Mouse (Mus musculus) heart, adult 18-20 months (tissue): ENCODE results near the gene Cep250. TPM values are rescaled to one million over a fixed set of nuclear protein-coding genes. Genes with fewer than 3 reads are reported as not detected.
"Not testable (repeated sequence)": the region's sequence is repeated elsewhere in the genome, so short reads cannot be mapped to it uniquely, and the experiment has no call there.

Experiments
- DNase-seq, 2 experiments: peaks; one replicate each; pipeline ENCODE4 v3.0.0; 2021 to 2022; ENCODE audit warnings: mixed read lengths in 1 of 2
- long read RNA-seq, 2 experiments: library from polyadenylated mRNA; stranded (forward); transcript quantifications; one replicate each; pipeline ENCODE4 v2.0.0; 2021
- total RNA-seq, 2 experiments: library from RNA; stranded (reverse); gene quantifications; 2 replicates each; pipeline ENCODE4 v1.2.3; 2021

Cep250 gene
- total RNA-seq = 1 to 10 TPM; 4.5 to 4.8 TPM
- long read RNA-seq, experiment 1, partial matches to known transcripts = 3 of 4 reads
- long read RNA-seq, experiment 1, other reads (novel, unspliced or antisense) = 1 of 4 reads
- long read RNA-seq, experiment 2, partial matches to known transcripts = 1 of 2 reads
- long read RNA-seq, experiment 2, other reads (novel, unspliced or antisense) = 1 of 2 reads

DNA sequence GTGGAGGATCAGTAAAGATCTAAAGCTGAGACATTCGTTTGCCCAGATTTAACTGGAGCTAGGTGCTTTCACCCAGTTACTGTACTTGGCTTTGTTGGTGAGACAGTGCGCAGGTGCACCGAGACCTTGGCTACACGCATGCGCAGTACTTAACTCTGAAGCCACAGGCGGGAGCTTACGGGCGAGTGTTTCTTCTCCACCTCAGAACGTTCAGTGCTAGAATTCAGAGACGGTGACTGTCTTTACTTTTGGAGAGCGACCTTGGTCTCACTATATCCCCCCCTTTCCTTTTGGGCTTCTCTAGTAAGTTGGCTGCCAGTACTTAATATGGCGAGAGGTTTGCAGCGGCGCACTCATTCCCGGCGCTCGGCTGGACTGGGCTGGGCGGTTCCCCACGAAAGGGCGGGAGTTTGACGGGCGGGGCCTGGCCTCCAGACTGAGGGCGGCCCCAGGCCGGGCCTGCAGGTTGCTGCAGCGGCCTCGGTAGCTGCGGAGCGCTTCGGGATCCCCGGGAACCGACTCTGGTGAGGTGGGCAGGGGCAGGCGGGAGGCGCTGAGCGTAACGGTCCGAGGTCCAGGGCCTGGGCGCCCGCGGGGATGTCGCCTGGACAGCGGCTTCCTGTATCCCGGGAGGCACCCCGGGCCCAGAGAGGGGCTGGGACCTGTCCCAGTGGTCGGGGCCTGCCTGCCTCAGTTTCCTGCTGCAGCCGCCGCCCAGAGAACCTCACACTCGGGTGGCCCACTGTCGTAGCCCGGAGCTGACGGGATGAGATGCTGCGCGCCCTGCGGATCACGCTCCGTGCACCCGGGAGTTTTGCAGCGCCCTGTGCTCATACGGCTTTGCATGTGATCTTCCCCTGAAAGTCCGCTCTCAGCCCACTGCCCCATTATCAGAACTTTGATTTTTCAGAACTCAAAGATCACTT is at the start of gene Cep250:
Gene Cep250 (plus strand): TSS at position 325 of the 926 bp plus-strand sequence.
- peak; percentile 93 to 95 for DNase-seq

DNA sequence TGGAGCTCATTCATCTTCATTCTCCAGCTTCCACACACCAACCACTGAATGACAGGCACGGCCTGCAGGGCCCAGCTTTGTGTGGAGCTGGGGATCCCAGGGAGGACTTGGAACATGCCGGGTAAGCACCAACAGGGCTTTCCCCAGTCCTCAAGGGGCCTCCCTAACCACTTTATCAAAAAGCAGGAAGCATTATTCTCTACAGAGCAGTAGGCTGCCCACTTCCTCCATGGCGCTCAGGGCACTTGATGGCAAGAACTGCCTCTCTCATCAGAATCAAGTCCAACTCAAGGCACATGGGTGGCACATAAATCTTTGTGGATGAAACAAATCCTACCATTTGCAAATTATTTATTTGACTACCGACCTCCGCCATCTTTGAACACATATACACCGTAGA is 41.6 kb upstream of the Cep250 start:
- no peak for DNase-seq

GRCm38 (mm10) chr2:155923143-155923542 is 33.1 kb upstream of the Cep250 start:
- DNase-seq = no peak

GRCm38 (mm10) chr2:155925213-155925612 is 31.0 kb upstream of the Cep250 start:
- DNase-seq = not testable (repeated sequence)

GRCm38 (mm10) chr2:155928711-155929345 is 27.4 kb upstream of the Cep250 start:
- DNase-seq = no peak

DNA sequence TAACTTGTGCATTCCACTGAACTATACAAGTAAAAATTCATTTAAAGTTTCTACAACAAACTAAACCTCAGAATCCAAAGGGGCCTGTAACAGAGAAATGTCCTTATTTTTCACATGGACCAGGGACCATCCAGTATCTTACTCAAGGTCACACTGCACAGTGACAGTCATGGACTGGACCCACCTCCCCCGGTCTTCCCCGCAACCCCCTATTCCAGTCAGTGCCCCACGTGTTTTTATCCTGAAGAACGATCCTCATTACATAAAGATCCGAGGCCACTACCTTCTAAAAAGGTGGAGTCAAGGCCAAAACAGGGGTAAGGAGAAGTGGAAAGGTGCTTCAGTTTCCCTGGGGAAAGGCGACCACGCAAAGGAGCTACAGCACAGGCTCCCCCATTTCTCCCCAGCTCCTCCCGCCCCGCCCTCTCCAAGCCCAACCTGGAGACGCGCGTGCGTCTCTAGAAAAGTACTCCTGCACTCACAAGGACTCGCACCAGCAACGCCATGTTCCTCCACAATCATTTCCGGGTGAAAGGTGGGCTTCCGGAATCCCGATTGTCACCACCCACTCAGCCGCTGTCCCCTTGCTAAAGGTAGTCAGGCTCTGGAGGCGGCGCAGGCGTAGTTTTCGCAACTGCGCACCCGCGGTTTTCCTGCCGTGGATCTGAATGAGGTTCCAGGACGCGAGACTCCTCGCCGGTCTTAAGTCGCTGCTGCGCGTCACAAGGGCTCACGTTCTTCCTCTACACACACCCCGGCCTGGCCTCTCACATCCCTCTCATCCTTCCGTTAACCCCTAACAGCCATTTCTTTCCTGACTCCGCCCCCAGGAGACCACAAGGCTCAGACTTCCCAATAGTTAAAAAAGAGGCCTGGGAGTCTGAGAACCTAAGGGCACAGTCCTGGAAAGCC is 26.5 kb upstream of the Cep250 start, which contains the start of gene Uqcc1:
Gene Uqcc1 (minus strand): TSS at position 780 of the 912 bp plus-strand sequence.
- DNase-seq = peak; percentile 96

- DNase-seq = no peak
Observed at GRCm38 (mm10) chr2:155939897-155940529, 16.2 kb upstream of the Cep250 start.

DNA sequence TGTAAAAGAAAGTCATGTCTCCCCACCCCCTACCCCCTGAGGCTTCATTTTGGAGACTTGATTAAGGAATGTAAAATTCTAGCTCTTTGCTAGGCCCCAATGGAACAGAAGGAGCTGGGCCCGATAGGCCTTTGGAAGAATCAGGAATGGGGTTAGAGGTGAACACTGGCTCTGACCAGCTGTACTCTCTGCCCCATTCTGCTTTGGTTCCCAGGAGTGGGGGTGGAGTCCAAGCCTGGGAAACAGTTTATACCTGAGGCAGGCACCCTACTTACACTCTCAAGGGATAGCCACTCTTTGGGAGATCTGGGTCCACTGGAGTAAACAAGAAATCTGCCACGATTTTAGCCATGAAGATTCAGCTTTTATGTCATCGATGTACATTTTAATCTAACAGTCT is 15.6 kb upstream of the Cep250 start, which contains the start of gene Gm15557:
Gene Gm15557 (plus strand): TSS at position 48 of the 400 bp plus-strand sequence.
- no peak for DNase-seq

DNA sequence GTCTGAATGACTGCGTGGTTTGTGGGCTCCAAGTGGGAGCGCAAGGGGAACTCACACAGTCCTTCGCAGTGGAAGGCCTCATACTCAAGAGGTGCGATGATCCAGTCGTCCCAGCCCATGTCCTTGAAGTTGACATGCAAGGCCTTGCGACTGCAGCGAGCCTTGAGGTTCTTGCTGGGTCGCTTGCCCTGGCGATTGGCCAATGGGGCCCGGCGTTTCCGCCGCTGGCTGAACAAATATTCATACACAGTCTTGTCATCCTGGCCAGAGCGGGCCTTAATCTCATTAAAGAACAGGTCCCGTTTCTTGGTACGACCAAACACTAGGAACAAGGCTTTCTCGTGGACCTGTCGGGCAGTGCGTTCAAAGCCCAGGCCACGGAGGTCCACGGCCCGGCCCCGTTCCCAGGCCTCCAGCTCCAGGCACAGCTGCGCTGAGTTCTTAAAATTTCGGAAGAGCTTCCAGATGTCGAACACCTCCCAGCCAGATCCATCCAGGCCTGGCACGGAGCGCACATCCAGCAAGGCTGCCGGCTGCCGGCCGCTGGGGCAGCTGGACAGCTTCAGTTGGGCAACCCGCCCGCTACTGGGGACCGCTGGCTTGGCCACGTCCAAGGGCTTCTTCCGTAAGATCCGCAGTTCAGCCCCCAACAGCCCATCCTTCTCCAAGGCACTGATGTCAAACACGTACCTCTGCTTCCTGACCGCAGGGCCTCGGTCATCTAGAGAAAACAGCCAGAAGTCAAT is 14.4 kb upstream of the Cep250 start:
- DNase-seq = peak in 1 of 2 experiments; percentile 39

DNA sequence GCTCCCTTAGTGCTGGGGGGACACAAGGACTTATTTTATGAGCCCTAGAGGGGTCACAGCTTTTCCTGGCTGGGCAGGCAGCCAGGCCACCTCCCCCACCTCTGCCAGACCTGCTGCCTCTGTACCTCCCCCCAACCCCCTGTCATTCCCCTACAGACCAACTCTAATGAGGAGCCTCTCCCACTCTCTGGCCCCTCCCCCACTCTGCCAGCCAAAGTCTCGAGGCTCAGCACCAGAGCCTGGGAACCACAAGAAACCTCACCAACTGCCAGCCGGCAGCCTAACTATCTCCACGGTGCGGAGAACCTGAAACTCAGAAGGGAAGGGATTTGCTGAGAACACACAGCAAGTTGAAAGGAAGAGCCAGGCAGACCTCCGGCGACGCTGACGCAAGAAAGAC is 12.8 kb upstream of the Cep250 start:
- DNase-seq = no peak

- DNase-seq = no peak
Observed at GRCm38 (mm10) chr2:155944685-155945084, 11.6 kb upstream of the Cep250 start.

GRCm38 (mm10) chr2:155945124-155945523 is 11.1 kb upstream of the Cep250 start, which contains the start of gene Gdf5:
Gene Gdf5 (minus strand): TSS chr2:155945367.
- no peak for DNase-seq

DNA sequence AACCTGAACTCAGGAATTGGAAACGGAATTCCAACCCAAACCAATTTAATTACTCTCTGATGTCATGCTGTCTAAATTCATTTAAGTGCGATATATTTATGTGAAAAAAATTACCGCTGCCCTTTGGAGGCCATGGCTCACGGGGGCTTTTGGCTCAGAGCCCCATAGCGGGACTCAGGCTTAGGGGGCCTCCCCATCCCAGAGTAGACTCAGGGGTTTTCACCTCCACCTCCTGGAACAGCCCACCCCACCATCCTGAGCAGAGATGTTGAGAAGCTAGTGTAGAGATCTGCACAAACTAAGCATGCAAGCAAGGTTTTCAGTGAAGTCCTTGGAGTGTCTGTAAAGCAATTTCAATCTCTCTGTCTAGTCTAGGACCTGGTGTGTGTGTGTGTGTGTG is 10.7 kb upstream of the Cep250 start:
- DNase-seq = no peak

GRCm38 (mm10) chr2:155946069-155946468 is 10.2 kb upstream of the Cep250 start:
- DNase-seq = peak; percentile 48 to 77

GRCm38 (mm10) chr2:155946499-155946898 is 9.8 kb upstream of the Cep250 start:
- DNase-seq = no peak

DNA sequence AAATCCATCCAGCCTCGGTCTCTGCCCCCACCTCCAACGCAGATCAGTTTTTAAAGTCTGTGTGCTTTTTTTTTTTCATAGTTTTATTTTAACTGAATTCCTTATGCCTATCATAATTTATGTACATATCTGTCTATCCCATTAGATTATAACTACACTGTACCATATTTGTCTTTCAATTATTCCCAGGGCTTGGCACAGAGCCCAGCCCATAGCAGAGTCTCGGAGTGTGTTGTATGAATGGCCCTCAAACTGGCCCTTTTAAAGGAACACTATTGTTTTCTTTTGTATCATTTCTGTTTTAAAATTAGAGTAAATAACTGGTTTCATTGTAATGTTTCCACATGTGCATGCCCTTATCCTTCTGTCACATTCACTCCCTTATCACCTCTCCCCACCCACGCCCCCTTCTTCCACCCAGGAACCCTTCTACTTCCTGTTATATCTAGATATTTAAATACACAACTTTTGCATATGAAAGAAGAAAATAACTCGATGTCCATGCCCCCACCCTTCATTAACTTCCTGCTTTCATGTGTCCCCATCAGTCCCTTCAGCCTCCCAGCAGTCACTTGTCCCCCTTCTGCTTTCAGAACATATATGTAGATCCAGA is 8.8 kb upstream of the Cep250 start:
- DNase-seq = no peak

- DNase-seq = peak in 1 of 2 experiments; percentile 25
Observed at GRCm38 (mm10) chr2:155949362-155949761, 6.9 kb upstream of the Cep250 start.

- peak; percentile 50 to 69 for DNase-seq
Observed at GRCm38 (mm10) chr2:155952006-155952405, 4.3 kb upstream of the Cep250 start.

GRCm38 (mm10) chr2:155959981-155960380 is 3.7 kb downstream of the Cep250 start:
- no peak for DNase-seq

DNA sequence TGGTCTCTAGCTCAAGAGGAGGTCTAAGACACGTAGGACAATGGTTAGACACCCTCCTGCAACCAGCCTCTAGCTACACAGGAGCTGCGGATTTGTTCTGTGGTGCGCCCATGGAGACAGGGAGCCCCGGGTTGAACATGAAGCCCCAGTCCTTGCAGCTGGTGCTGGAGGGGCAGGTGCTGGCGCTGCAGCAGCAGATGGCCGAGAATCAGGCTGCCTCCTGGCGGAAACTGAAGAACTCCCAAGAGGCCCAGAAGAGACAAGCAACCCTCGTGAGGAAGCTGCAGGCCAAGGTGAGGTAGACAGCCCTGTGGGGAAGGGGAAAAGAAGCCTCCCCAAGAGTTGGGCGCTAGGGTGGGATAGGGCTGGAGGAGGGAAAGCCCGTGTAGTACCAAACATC is 5.6 kb downstream of the Cep250 start:
- no peak for DNase-seq
